Mouse (Mus musculus): ENCODE measurements around the gene Cdh1. TPM values are rescaled to one million over a fixed set of nuclear protein-coding genes. Genes with fewer than 3 reads are reported as not detected.

Gene Cdh1
- total RNA-seq, 1 experiment from 2014 or later: 0.06 TPM

DNA sequence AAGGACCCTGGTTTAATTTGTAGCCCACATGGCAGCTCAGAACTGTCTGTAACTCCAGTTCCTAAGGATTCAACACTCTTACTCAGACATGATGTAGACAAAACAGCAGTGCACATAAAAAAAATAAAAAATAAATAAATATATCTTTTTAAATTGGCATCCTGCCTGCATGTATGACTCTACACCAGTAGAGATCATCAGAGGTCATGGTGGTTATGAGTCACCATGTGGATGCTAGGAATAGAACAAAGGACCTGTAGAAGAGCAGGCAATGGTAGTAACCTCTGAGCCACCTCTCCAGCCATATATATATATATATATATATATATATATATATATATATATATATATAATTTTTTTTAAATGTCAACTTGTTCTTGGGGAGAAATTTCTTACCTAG lies 52.9 kb downstream of the Cdh1 start:
- no peak for DNase-seq

DNA sequence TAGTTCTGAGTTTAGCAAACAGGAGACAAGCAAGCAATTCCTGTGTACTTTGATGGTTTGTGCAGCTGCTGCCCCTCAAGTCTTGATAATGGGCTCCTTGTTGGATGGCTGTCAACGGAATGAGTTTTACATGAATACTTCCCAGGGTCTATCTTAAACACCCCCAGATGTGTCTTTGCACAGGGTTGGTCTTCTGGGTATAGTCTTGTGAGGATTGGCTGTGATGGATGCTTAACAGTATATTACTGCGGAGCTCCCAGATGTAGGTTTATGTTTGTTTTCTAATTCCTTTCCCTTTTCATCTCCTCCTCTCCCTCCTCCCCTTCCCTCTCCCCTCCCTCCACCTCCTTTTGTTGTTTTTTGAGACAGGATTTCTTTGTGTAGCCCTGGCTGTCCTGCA lies 69.6 kb downstream of the Cdh1 start:
- no peak for DNase-seq

DNA sequence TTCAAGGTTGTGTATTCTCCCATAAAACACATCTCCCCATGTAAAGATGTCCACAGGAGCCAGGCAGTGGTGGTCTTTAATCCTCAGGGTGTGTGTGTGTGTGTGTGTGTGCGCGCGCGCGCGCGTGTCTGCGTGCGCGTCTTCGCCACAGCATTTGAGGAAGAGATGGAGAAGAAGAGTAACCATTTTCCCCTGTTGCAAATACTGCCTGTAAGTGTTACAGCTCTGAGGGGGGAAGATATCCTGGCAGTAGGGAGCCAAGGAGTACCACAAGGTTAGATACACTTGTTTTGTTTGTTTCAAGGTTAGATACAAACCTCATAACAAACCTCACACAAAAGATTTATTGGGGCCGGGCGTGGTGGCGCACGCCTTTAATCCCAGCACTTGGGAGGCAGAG lies 71.2 kb downstream of the Cdh1 start:
- DNase-seq: no peak

DNA sequence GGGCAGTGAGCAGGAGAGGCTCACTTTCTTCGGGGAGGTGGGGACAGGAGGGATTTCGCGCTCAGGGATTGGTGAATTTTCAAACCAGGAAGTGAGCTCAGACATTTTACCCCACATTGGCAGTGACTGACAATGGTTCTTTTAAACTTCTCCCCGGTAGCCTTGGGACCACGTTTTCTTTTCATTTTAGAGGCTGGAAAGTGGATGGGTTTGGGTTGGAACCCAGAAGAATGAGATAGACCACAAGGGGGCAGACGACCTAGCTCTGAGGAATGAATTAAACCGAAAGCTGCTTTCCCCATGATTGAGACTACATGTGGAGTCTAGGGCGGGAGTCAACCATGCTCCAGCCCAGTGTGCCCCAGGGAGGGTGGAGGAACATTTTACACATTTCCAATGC lies 71.7 kb downstream of the Cdh1 start:
- no peak for DNase-seq

- peak; percentile 90 for DNase-seq
Observed at GRCm38 (mm10) chr8:106682971-106683668, 80.0 kb downstream of the Cdh1 start, which contains the start of gene Tango6. Tango6 (plus strand) TSS chr8:106683068.

DNA sequence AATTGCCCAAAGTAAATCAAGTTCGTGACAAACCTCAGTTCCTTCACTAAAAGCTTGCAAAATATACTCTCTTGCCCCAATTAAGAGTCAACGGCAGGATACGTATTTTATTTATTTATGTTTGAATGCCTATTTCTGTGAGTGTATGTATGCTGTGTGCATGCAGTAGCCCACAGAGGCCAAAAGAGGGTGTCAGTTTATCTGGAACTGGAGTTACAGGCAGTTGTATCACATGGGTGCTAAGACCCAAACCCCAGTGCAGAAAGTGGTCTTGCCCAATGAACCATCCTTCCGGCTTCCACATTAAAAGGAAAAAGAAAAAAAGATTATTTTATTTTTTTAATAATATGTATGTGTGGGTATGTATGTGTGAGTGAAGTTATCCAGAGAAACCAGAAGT lies 81.2 kb downstream of the Cdh1 start:
- no peak for DNase-seq

GRCm38 (mm10) chr8:106687479-106687878 lies 84.3 kb downstream of the Cdh1 start:
- no peak for DNase-seq

GRCm38 (mm10) chr8:106697748-106698248 lies 94.6 kb downstream of the Cdh1 start:
- DNase-seq: no peak

DNA sequence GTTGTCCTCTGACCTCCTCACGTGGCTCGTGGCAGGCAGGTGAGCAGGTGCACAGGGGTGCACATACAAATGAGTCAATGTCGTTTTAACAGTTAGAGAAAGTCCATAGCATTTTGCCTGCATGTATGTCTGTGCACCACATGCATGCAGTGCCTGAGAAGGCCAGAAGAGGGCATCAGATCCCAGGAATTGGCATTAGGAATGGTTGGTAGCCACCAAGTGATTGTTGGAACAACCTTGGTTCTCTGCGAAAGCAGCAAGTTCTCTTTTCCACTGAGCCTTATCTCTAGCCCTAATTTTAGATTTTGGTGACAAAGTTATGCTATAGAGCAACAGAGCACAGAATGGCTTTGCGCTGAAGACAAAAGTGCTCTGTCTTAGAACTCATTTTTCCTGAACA lies 96.4 kb downstream of the Cdh1 start:
- peak; percentile 68 for DNase-seq

DNA sequence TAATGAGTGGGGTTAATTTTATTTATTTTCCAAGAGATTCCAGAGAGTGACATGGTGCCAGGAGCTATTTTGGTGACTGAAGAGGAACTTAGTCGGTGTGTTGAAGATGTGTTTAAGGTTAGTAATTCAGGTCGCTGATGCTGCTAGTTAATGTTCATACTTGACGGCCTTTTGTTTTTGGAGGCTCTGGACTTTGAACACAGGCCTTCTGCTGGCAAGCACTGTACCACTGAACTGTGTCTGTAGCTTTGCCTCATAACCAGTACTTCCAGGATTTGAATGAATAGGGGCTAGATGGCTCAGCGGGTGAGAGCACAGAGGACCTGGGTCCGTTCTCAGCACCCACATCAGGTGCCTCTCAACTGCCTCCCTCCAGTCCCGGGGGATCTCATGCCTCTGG lies 97.0 kb downstream of the Cdh1 start:
- no peak for DNase-seq

DNA sequence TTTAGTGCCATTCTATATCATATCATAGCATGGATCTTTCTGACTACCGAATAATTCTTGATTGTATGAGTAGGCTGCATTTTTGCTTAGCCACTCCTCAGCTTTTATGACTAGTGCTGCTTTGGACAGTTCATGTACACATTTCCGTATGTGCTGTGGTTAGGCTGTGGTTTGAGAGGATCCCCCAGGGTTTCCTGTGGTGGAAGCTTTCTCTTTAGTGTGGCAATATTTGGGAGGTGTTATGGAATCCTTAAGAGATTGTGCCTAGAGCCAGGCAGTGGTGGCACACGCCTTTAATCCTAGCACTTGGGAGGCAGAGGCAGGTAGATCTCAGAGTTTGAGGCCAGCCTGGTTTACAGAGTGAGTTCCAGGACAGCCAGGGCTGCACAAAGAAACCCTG lies 98.2 kb downstream of the Cdh1 start:
- DNase-seq: no peak

- no peak for DNase-seq
Observed at GRCm38 (mm10) chr8:106704199-106704900, 101.2 kb downstream of the Cdh1 start.

GRCm38 (mm10) chr8:106704901-106705321 lies 101.8 kb downstream of the Cdh1 start:
- DNase-seq: no peak

GRCm38 (mm10) chr8:106706194-106706593 lies 103.0 kb downstream of the Cdh1 start:
- DNase-seq: no peak

DNA sequence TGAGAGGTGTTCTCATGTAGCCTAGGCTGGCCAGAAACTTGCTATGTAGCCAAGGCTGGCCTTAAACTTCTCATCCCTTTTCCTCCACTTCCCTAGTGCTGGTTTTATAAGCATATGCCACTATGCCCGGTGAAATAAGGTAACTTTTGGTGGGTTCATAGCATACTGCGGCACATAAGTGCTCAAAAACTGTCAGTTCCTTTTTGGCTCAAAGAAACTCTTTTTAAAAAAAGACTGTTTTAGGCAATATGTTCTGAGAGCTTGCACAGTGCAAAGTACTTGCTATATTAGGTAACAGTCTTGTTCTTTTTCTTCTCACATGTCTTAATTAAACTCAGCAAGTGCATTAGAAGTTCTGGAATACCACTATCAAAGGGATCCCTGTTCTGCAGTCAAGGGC lies 106.9 kb downstream of the Cdh1 start:
- no peak for DNase-seq

GRCm38 (mm10) chr8:106712487-106712886 lies 109.3 kb downstream of the Cdh1 start:
- no peak for DNase-seq

GRCm38 (mm10) chr8:106714297-106714696 lies 111.1 kb downstream of the Cdh1 start:
- DNase-seq: no peak

- DNase-seq: peak; percentile 81
Observed at GRCm38 (mm10) chr8:106718091-106718500, 114.9 kb downstream of the Cdh1 start.

Other genes with a start within 250 kb of the Cdh1 start
- gene Zfp90, start 188.0 kb upstream of the Cdh1 start, total RNA-seq (2021): 5.6 and 8.3 TPM in 2 replicates
- not detected in 2 replicates for gene 6030452D12Rik, start 102.8 kb upstream of the Cdh1 start, total RNA-seq (2021)
- gene Cdh3, start 92.5 kb upstream of the Cdh1 start, total RNA-seq (2021): 0.27 and 0.52 TPM in 2 replicates
- 101 and 113 TPM in 2 replicates for gene Gm10073, start 29.9 kb upstream of the Cdh1 start, total RNA-seq (2021)
- 10.8 and 13.7 TPM in 2 replicates for gene Tango6, start 79.7 kb downstream of the Cdh1 start, total RNA-seq (2021)

Measured in adrenal gland, postnatal 25 days (tissue).